In the genomic region with DNA sequence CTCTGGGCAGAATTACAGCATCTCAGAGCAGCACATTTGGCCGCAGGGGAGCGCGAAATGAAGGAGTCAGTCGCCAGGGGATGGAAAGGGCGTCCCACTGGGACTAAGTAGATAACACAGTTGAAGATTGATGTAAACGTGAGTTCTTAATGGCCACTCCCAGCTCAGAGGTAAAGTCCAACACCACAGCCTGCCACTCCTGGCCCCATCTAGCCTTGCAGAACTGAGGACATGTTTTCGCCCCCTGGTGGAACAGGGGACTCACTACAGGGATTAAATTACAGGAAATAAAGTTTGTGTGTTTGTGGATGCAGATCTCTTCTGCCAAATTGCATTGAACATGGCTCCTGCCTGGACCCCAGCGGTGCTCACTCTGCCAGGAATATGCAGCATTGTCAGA, we compare ENCODE assay signal across 9 mouse cellular contexts.
DNase-seq lines count a peak whose midpoint lies in the region; ATAC-seq lines count a peak whose summit lies in the region.
"Had no signal": no experiment of that assay in that cellular context is flagged by ENCODE, and none has a peak within 500 bp of the region (broad histone marks: within the 10 kb centered on the region; RNA-seq: fewer than 3 reads in every experiment).

No protein-coding gene starts in this region.

- H3K4me3 ChIP-seq in kidney, embryonic 15.5 days (replicated peaks), result no peak overlapping the region
- H3K4me3 ChIP-seq in intestine, embryonic 16.5 days (ENCODE audit: low read length), result no peak overlapping the region
- H3K4me3 ChIP-seq: limb, embryonic 13.5 days had no signal

- no peak overlapping the region for H3K27ac ChIP-seq in kidney, embryonic 15.5 days
- H3K27ac ChIP-seq in intestine, embryonic 16.5 days (ENCODE audit: low read length), result no peak overlapping the region
- H3K27ac ChIP-seq: limb, embryonic 13.5 days had no signal

- H3K4me2 ChIP-seq in kidney, embryonic 15.5 days, result no peak overlapping the region
- no peak overlapping the region for H3K4me2 ChIP-seq in intestine, embryonic 16.5 days (ENCODE audit: low read depth, low read length)
- H3K4me2 ChIP-seq: limb, embryonic 13.5 days had no signal

- ATAC-seq in kidney, embryonic 15.5 days (replicated peaks; ENCODE audit: low FRiP score), result no peak
- ATAC-seq in intestine, embryonic 16.5 days, result peak; percentile 83
- no peak for ATAC-seq in erythroblast, adult 5-6 weeks (replicated peaks; ENCODE audit: low FRiP score, poor library complexity, severe bottlenecking)

- no peaks in the 10 kb centered on the region for H3K9me3 ChIP-seq in kidney, embryonic 15.5 days (replicated peaks)
- no peaks in the 10 kb centered on the region for H3K9me3 ChIP-seq in intestine, embryonic 16.5 days (ENCODE audit: control insufficient read depth, low read length)
- H3K9me3 ChIP-seq: limb, embryonic 13.5 days had no signal

- H3K4me1 ChIP-seq in kidney, embryonic 15.5 days, result peaks cover 20% of the 10 kb centered on the region
- H3K4me1 ChIP-seq in intestine, embryonic 16.5 days (ENCODE audit: control insufficient read depth, insufficient read depth, low read length), result 0 out of 2 replicates have a peak, but pooled peaks cover 2% of the 10 kb centered on the region

- no peaks in the 10 kb centered on the region for H3K36me3 ChIP-seq in kidney, embryonic 15.5 days
- H3K36me3 ChIP-seq in intestine, embryonic 16.5 days (ENCODE audit: control insufficient read depth, insufficient read depth, low read length), result no peaks in the 10 kb centered on the region
- H3K36me3 ChIP-seq: limb, embryonic 13.5 days had no signal

- H3K27me3 ChIP-seq in kidney, embryonic 15.5 days, result no peaks in the 10 kb centered on the region
- H3K27me3 ChIP-seq in intestine, embryonic 16.5 days (replicated peaks; ENCODE audit: control insufficient read depth, insufficient read depth, low read length), result no peaks in the 10 kb centered on the region

- peak; percentile 9 for DNase-seq in kidney, adult 11 months
- DNase-seq in CD4-positive helper T cell, adult 2 months (ENCODE audit: low read depth, low spot score), result peak; percentile 7
- peak; percentile 34 for DNase-seq in NIH3T3 (ENCODE audit: low read depth)
- peak; percentile 15 for DNase-seq in retina, adult 2 months (ENCODE audit: low read depth, low spot score)
- no peak for DNase-seq in spleen, adult 18-20 months

- WGBS in kidney, embryonic 15.5 days, result 43% methylated on average over 8 of the region's 8 CpGs
- WGBS in intestine, embryonic 16.5 days, result 35% methylated on average over 8 of the region's 8 CpGs

- no peak overlapping the region for H3K9ac ChIP-seq in kidney, embryonic 15.5 days
- no peak overlapping the region for H3K9ac ChIP-seq in intestine, embryonic 16.5 days (ENCODE audit: low read depth, low read length)
- H3K9ac ChIP-seq: limb, embryonic 13.5 days had no signal

Comparison
In these comparisons a context has a peak if more than half of its experiments do, and no peak if none do; other contexts are left out.
1. DNase-seq: peak in kidney, adult 11 months (single experiment), CD4-positive helper T cell, adult 2 months (single experiment), NIH3T3 (single experiment) and retina, adult 2 months (single experiment); none in spleen, adult 18-20 months (0 of 2).